Mouse (Mus musculus) midbrain, postnatal 0 days (tissue): ENCODE data around the gene Hmbs. TPM values are rescaled to one million over a fixed set of nuclear protein-coding genes. Genes with fewer than 3 reads are reported as not detected.
"Not testable (repeated sequence)": the region's sequence is repeated elsewhere in the genome, so short reads cannot be mapped to it uniquely, and the experiment has no call there.

Experiments
- ATAC-seq: fragments of 200-750 bp; cut with Nextera tagmentation; 2 replicates; pipeline ENCODE4 v1.8.0; 2017; ENCODE audit warnings: moderate number of reproducible peaks, mild to moderate bottlenecking, moderate TSS enrichment, moderate library complexity; ENCODE audit not compliant: low FRiP score
- DNase-seq: peaks from one replicate; pipeline ENCODE4 v3.0.0-alpha.2; 2015; ENCODE audit warnings: low spot score
- H3K27ac ChIP-seq: fragments of 300-500 bp; sonication (generic); 2 replicates; pipeline ENCODE4 v1.5.1; 2014; ENCODE audit warnings: low read depth, mild to moderate bottlenecking, low read length, mixed read lengths
- H3K27me3 ChIP-seq: fragments of 300-500 bp; sonication (generic); 2 replicates; pipeline ENCODE4 v1.6.1; 2014; ENCODE audit warnings: low read length, control low read depth, mixed read lengths; ENCODE audit not compliant: insufficient read depth
- H3K36me3 ChIP-seq: fragments of 300-500 bp; sonication (generic); 2 replicates; pipeline ENCODE4 v1.6.1; 2014; ENCODE audit warnings: low read length, control low read depth, mixed read lengths; ENCODE audit not compliant: insufficient read depth
- H3K4me1 ChIP-seq: fragments of 300-500 bp; sonication (generic); 2 replicates; pipeline ENCODE4 v1.6.1; 2014; ENCODE audit warnings: mild to moderate bottlenecking, control low read depth, antibody characterized with exemption, low read length, mixed read lengths; ENCODE audit not compliant: insufficient read depth
- H3K4me2 ChIP-seq: fragments of 300-500 bp; sonication (generic); 2 replicates; pipeline ENCODE4 v1.6.1; 2014; ENCODE audit warnings: low read depth, mild to moderate bottlenecking, low read length, mixed read lengths; ENCODE audit not compliant: poor library complexity, severe bottlenecking
- H3K4me3 ChIP-seq: fragments of 300-500 bp; sonication (generic); 2 replicates; pipeline ENCODE4 v1.5.1; 2014; ENCODE audit warnings: low read depth, mild to moderate bottlenecking, low read length, moderate library complexity
- H3K9ac ChIP-seq: fragments of 300-500 bp; sonication (generic); replicated peaks from 2 replicates; pipeline ENCODE4 v1.6.1; 2014; ENCODE audit warnings: mild to moderate bottlenecking, low read length, moderate library complexity, mixed read lengths; ENCODE audit not compliant: poor library complexity, severe bottlenecking
- H3K9me3 ChIP-seq: fragments of 300-500 bp; sonication (generic); 2 replicates; pipeline ENCODE4 v1.6.1; 2016; ENCODE audit warnings: low read length, control low read depth
- CTCF ChIP-seq: IDR thresholded peaks from 2 replicates; pipeline ENCODE4 v1.5.1; 2016; ENCODE audit warnings: antibody characterized with exemption, mild to moderate bottlenecking
- WGBS: fragments of 180-500 bp; shearing (Covaris S2); extraction: QIAGEN DNeasy Blood & Tissue Kit; methylation state at CpG from one replicate; pipeline ENCODE4 v1.1.7; 2014; 5-methylcytosine and 5-hydroxymethylcytosine counted together
- polyA plus RNA-seq: library from polyadenylated mRNA; unstranded; fragments of >200 nt; fragmentation: Nextera tagmentation; extraction: Ambion mirVana; gene quantifications from 2 replicates; pipeline ENCODE4 v1.2.1, GENCODE M21; 2015
- total RNA-seq: library from RNA; depleted of rRNA; stranded (reverse); fragments of >200 nt; gene quantifications from 2 replicates; pipeline ENCODE4 v1.2.3, GENCODE M21; 2014

Gene Hmbs
- total and polyA plus RNA-seq, 2 experiments from 2014 or later = 30.1 to 55.5 TPM

DNA sequence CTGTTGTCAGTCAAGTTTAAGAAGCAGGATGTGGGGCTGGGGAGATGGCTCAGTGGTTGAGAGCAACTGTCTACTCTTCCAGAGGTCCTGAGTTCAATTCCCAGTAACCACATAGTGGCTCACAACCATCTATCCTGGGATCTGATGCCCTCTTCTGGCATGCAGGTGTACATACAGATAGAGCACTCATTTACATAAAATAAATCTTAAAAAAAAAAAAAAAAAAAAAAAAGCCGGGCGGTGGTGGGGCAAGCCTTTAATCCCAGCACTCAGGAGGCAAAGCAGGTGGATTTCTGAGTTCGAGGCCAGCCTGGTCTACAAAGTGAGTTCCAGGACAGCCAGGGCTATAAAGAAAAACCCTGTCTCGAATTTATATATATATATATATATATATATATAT, 20.4 kb downstream of the Hmbs start:
- not testable (repeated sequence) for H3K4me2 ChIP-seq, DNase-seq, ATAC-seq, H3K27ac ChIP-seq, H3K9ac ChIP-seq, H3K36me3 ChIP-seq, H3K9me3 ChIP-seq, H3K4me3 ChIP-seq, H3K27me3 ChIP-seq
- peaks cover 12% of the 10 kb centered on the region for H3K4me1 ChIP-seq
- WGBS = 51% methylated on average over 4 of the region's 4 CpGs
- peak; percentile 12; the same call in 1 of the 2 replicates for TF ChIP-seq CTCF

DNA sequence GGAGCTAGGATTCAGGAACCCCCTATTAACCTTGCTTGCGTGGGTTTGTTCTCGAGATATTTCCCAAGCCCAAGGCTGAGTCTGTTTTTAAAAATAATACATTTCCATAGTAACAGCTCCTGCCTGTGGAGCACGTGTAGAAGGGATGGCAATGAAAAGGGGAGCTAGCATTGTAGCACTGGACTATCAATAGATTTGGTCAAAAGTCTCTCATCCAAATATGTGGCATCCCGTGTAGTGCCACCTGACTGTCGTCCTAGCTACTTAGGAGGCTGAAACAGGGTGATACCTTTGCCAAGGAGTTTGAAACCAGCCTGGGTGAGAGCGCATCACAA, 23.3 kb downstream of the Hmbs start:
- Histone ChIP-seq H3K9me3 (no peaks in the 10 kb centered on the region), H3K27ac (peak overlapping the region; percentile 82), H3K4me1 (peaks cover 17% of the 10 kb centered on the region), H3K4me3 (peak overlapping the region; percentile 92), H3K9ac (peak overlapping the region; percentile 54), H3K4me2 (peak overlapping the region; percentile 79), H3K36me3 (peaks cover 8% of the 10 kb centered on the region), H3K27me3 (no peaks in the 10 kb centered on the region)
- ATAC-seq (peak; percentile 51), DNase-seq (no peak)
- TF ChIP-seq CTCF = no peak
- 14% methylated on average over 6 of the region's 6 CpGs for WGBS

DNA sequence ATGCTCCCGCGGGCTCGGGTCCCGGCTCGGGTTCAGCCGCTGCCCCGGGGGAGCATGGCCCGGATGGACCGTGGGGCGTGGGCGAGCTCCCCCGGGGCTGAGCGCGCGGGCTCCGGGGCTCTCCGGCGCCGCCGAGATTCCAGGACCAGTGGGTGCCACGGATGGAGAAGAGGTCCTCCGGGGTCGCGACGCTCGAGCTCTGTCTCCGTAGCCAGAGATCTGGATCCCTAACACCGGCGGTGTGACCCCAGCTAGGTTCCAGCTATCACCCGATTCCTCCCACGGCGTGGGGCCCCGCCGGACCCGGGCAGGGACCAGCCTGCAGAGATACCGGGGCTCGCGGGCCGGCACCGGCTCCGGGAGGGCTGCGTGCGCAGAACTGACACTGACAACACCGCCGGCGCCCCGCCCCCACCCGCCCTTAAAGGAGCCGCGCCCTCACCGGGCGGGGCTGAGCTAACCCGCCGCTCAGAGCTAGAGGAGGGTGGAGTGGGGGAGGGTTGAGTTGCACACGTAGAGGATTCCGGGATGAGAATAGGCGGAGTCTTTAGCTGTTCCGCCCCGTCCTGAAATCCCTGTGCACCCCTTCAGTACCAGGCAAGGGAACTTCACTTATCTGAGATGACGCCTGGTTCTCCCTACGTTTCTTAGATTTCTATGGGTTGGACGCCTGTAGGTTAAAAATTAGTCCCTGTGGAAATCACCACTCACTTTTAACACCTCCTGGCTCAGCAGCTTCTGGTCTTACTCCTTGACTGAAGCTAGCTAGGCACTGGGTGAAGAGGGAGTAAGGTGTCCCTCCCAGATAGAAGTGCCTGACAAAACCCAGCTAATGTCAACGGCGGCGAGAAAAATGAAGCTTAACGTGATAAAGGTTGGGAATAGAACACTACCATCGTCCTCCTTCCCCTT, 23.9 kb downstream of the Hmbs start, which contains the start of gene C2cd2l:
TSS of gene C2cd2l (minus strand) at position 399 of the 912 bp plus-strand sequence.
- WGBS = under 1% methylated on average over 61 of the region's 67 CpGs

DNA sequence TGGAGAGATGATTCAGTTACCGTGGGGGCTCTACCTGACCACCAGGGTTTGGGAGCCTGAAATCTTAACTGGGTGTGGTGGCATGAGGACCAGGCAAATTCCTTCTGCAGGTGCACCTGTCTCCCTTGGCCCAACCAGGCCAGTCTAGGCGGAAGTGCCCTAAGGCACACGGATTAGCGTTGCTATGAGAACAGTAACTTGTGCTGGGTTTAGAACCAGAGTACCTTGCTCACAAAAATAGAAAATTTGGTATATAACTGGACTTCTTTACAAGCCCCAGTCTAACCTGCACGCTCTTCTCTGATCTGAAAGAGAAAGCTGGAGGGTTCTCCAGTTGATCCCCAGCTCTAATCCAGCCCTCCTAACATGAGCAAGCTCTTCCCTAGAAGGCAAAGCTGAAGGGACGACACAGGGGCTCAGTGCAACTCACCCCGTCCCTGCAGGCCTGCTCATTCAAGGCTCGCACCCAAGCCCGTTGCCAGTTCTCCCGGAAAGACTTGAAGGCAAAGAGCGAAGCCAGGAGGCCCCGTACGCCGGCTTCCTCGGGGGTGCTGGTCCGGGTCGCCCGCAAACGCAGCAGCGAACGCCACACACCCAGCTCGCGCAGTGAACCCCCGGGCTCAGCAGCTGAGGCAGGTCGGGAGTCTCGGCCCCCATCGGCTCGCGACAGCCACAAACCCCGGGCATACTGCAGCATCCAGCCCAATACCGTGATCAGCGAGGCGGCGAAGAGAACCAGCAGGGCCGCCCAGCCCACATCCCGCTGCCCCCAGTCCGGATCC, 24.7 kb downstream of the Hmbs start:
- peak overlapping the region; percentile 79 for H3K4me2 ChIP-seq
- 1% methylated on average over 33 of the region's 37 CpGs for WGBS
- peak overlapping the region; percentile 82 for H3K27ac ChIP-seq
- peak overlapping the region; percentile 92 for H3K4me3 ChIP-seq
- no peaks in the 10 kb centered on the region for H3K27me3 ChIP-seq
- H3K36me3 ChIP-seq = peaks cover 22% of the 10 kb centered on the region
- H3K9me3 ChIP-seq = no peaks in the 10 kb centered on the region
- peak overlapping the region; percentile 89 for H3K9ac ChIP-seq
- ATAC-seq = peak; percentile 21
- H3K4me1 ChIP-seq = peaks cover 17% of the 10 kb centered on the region
- TF ChIP-seq CTCF = no peak
- no peak for DNase-seq

More for the DNA sequence above, 23.9 kb downstream of the Hmbs start, which contains the start of gene C2cd2l:
- Histone ChIP-seq H3K4me3 (peak within 1 kb of the TSS; percentile 92), H3K9me3 (no peaks in the 10 kb centered on the region), H3K9ac (peak within 1 kb of the TSS; percentile 89), H3K27me3 (no peaks in the 10 kb centered on the region), H3K4me2 (peak within 1 kb of the TSS; percentile 79), H3K36me3 (peaks cover 15% of the 10 kb centered on the region), H3K27ac (peak within 1 kb of the TSS; percentile 82), H3K4me1 (peaks cover 17% of the 10 kb centered on the region)
- peak; percentile 98 for DNase-seq
- peak; percentile 98 for ATAC-seq
- no peak for TF ChIP-seq CTCF

DNA sequence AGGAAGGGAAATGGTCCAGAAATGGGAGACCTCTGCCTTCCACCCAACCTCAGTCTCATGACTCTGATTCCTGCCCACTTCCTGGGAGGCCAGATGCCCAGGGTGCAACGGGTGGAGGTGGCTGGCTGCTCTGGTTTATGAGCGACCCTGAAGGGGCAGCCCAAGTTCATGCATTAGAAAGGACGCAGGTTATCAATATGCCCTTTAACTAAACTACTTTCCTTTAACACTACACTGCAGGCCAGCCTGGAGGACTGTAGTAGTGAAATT, 25.3 kb downstream of the Hmbs start:
- no peak for DNase-seq
- no peak for ATAC-seq
- H3K27me3 ChIP-seq = no peaks in the 10 kb centered on the region
- no peak overlapping the region for H3K27ac ChIP-seq
- peak overlapping the region; percentile 92 for H3K4me3 ChIP-seq
- peak overlapping the region; percentile 89 for H3K9ac ChIP-seq
- peaks cover 26% of the 10 kb centered on the region for H3K36me3 ChIP-seq
- 33% methylated on average over 3 of the region's 3 CpGs for WGBS
- H3K4me1 ChIP-seq = peaks cover 17% of the 10 kb centered on the region
- TF ChIP-seq CTCF = no peak
- H3K4me2 ChIP-seq = peak overlapping the region; percentile 79
- no peaks in the 10 kb centered on the region for H3K9me3 ChIP-seq
